Mouse (Mus musculus): ENCODE data around the gene Flad1. TPM values are rescaled to one million over a fixed set of nuclear protein-coding genes. Genes with fewer than 3 reads are reported as not detected.

The Flad1 gene
- polyA plus RNA-seq, 1 experiment from 2014 or later, result 37.8 TPM

- Histone ChIP-seq H3K4me3 (replicated peaks) (peak overlapping the region; percentile 52), H3K9me3 (no peaks in the 10 kb centered on the region), H3K27me3 (no peaks in the 10 kb centered on the region), H3K36me3 (peaks cover 41% of the 10 kb centered on the region), H3K4me1 (replicated peaks) (peaks cover 13% of the 10 kb centered on the region), H3K27ac (peak overlapping the region; percentile 67), H3K9ac (replicated peaks) (peak overlapping the region; percentile 60), H3K4me2 (replicated peaks) (peak overlapping the region; percentile 69)
- 79% methylated on average over 10 of the region's 10 CpGs for WGBS
- ATAC-seq, result no peak
Measured at GRCm38 (mm10) chr3:89410864-89411263, 806 bp downstream of the Flad1 start.

- no peak for ATAC-seq
- 94% methylated on average over 3 of the region's 3 CpGs for WGBS
Measured at GRCm38 (mm10) chr3:89409701-89410100, 2.0 kb downstream of the Flad1 start.

GRCm38 (mm10) chr3:89408448-89408847 is 3.2 kb downstream of the Flad1 start:
- H3K9ac ChIP-seq (replicated peaks), result no peak overlapping the region
- H3K27me3 ChIP-seq, result no peaks in the 10 kb centered on the region
- H3K9me3 ChIP-seq, result no peaks in the 10 kb centered on the region
- no peak overlapping the region for H3K4me2 ChIP-seq (replicated peaks)
- WGBS, result 62% methylated on average over 16 of the region's 16 CpGs
- no peak for ATAC-seq
- no peak overlapping the region for H3K4me3 ChIP-seq (replicated peaks)
- H3K36me3 ChIP-seq, result peaks cover 42% of the 10 kb centered on the region
- peaks cover 13% of the 10 kb centered on the region for H3K4me1 ChIP-seq (replicated peaks)
- no peak overlapping the region for H3K27ac ChIP-seq

More at GRCm38 (mm10) chr3:89409701-89410100, 2.0 kb downstream of the Flad1 start:
- no peaks in the 10 kb centered on the region for H3K27me3 ChIP-seq
- H3K9me3 ChIP-seq, result no peaks in the 10 kb centered on the region
- no peak overlapping the region for H3K4me2 ChIP-seq (replicated peaks)
- H3K9ac ChIP-seq (replicated peaks), result no peak overlapping the region
- no peak overlapping the region for H3K4me3 ChIP-seq (replicated peaks)
- H3K36me3 ChIP-seq, result peaks cover 41% of the 10 kb centered on the region
- H3K27ac ChIP-seq, result no peak overlapping the region
- peaks cover 13% of the 10 kb centered on the region for H3K4me1 ChIP-seq (replicated peaks)

DNA sequence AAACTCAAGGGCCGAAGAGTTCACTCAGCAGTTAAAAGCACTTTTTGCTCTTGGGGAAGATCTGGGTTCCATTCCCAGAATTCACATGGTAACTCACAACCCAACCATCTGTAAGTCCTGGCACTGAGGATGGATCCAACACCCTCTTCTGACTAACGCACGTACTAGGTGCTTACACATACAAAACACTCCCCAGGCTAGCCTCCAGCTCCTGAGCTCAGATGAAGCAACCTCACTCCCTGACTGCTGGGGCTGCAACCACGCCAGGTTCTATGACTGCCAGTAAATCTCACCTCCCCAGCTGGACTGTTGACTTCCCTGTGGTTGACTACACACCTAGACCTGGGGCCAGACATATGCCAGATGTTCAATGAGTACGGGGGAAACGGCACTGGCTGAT is 4.8 kb downstream of the Flad1 start:
- no peak for ATAC-seq
- Histone ChIP-seq H3K4me1 (replicated peaks) (peaks cover 8% of the 10 kb centered on the region), H3K27me3 (no peaks in the 10 kb centered on the region), H3K9me3 (no peaks in the 10 kb centered on the region), H3K9ac (replicated peaks) (no peak overlapping the region), H3K4me2 (replicated peaks) (no peak overlapping the region), H3K4me3 (replicated peaks) (no peak overlapping the region), H3K36me3 (peaks cover 57% of the 10 kb centered on the region), H3K27ac (no peak overlapping the region)
- WGBS, result 91% methylated on average over 6 of the region's 6 CpGs

GRCm38 (mm10) chr3:89402693-89403092 is 9.0 kb downstream of the Flad1 start, which contains the start of gene Lenep:
Gene Lenep, minus strand, starts transcription at chr3:89402793.
- H3K27me3 ChIP-seq, result no peaks in the 10 kb centered on the region
- peaks cover 61% of the 10 kb centered on the region for H3K36me3 ChIP-seq
- no peaks in the 10 kb centered on the region for H3K9me3 ChIP-seq
- WGBS, result 75% methylated on average over 5 of the region's 5 CpGs
- H3K4me2 ChIP-seq (replicated peaks), result no peak within 1 kb of the TSS
- no peak within 1 kb of the TSS for H3K4me3 ChIP-seq (replicated peaks)
- H3K9ac ChIP-seq (replicated peaks), result no peak within 1 kb of the TSS
- no peak for ATAC-seq
- no peaks in the 10 kb centered on the region for H3K4me1 ChIP-seq (replicated peaks)
- H3K27ac ChIP-seq, result no peak within 1 kb of the TSS

DNA sequence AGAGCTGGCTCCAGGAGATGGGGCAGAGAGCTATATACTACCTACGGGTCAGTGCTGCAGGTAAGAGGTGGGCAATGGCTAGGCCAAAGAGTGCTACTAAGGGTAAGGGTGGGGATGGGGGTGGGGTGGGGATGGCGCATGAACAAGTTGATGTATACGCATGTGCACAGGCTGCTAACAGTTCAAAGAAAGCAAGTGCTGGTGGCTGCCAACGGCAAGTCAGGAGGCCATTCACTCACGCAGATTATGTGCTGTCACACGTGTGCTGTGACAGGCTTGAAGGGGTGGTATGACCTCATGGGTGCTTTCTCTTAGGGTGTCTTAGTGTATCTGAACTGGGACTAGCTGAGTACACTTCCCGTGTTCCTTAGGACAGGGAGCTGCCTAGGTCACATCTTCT is 10.3 kb downstream of the Flad1 start:
- Histone ChIP-seq H3K4me3 (replicated peaks) (no peak overlapping the region), H3K27me3 (peaks cover under 1% of the 10 kb centered on the region; the same call in 1 of the 2 replicates), H3K9ac (replicated peaks) (no peak overlapping the region), H3K4me2 (replicated peaks) (no peak overlapping the region), H3K9me3 (no peaks in the 10 kb centered on the region), H3K4me1 (replicated peaks) (peaks cover 2% of the 10 kb centered on the region), H3K36me3 (peaks cover 52% of the 10 kb centered on the region), H3K27ac (no peak overlapping the region)
- no peak for ATAC-seq
- 93% methylated on average over 7 of the region's 7 CpGs for WGBS

DNA sequence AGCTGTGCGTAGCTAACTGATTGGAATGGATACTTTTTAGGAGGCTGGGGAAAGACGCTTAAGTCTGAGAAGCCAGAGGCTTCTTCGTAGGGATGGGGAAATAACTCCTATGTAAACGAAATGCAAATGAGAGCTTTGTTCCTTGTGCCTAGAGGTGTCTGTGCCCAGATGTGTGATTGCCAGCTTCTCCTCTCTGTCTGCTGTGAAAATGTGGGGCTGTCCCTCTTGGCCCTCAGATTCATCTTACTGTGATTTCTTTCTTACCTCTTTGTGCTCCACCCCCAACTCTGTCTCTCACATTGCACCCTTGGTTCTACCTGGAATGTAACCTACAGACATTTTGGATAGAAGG is 15.0 kb downstream of the Flad1 start:
- Histone ChIP-seq H3K9me3 (no peaks in the 10 kb centered on the region), H3K9ac (replicated peaks) (no peak overlapping the region), H3K36me3 (peaks cover 12% of the 10 kb centered on the region), H3K4me1 (replicated peaks) (peaks cover 43% of the 10 kb centered on the region), H3K4me2 (replicated peaks) (peak overlapping the region; percentile 97), H3K27me3 (peaks cover 27% of the 10 kb centered on the region), H3K27ac (no peak overlapping the region), H3K4me3 (replicated peaks) (peak overlapping the region; percentile 40)
- ATAC-seq, result no peak
- WGBS, result under 1% methylated on average over 4 of the region's 4 CpGs

GRCm38 (mm10) chr3:89395806-89396653 is 15.6 kb downstream of the Flad1 start:
- Histone ChIP-seq H3K4me2 (replicated peaks) (peak overlapping the region; percentile 97), H3K9me3 (no peaks in the 10 kb centered on the region), H3K9ac (replicated peaks) (peak overlapping the region; percentile 37; the same call in 1 of the 2 replicates), H3K4me1 (replicated peaks) (peaks cover 49% of the 10 kb centered on the region), H3K4me3 (replicated peaks) (peak overlapping the region; percentile 40), H3K27me3 (peaks cover 27% of the 10 kb centered on the region), H3K36me3 (peaks cover 6% of the 10 kb centered on the region), H3K27ac (no peak overlapping the region)
- WGBS, result under 1% methylated on average over 44 of the region's 44 CpGs
- no peak for ATAC-seq

- H3K36me3 ChIP-seq, result peaks cover 5% of the 10 kb centered on the region
- no peaks in the 10 kb centered on the region for H3K9me3 ChIP-seq
- H3K4me1 ChIP-seq (replicated peaks), result peaks cover 55% of the 10 kb centered on the region
- H3K4me3 ChIP-seq (replicated peaks), result peak overlapping the region; percentile 52
- H3K27me3 ChIP-seq, result peaks cover 30% of the 10 kb centered on the region
- no peak overlapping the region for H3K27ac ChIP-seq
- 0 out of 2 replicates have a peak overlapping the region, but pooled peaks have one; percentile 36 for H3K9ac ChIP-seq (replicated peaks)
- ATAC-seq, result no peak
- WGBS, result 4% methylated on average over 10 of the region's 10 CpGs
- H3K4me2 ChIP-seq (replicated peaks), result peak overlapping the region; percentile 97
Measured at GRCm38 (mm10) chr3:89395419-89395805, 16.3 kb downstream of the Flad1 start.

DNA sequence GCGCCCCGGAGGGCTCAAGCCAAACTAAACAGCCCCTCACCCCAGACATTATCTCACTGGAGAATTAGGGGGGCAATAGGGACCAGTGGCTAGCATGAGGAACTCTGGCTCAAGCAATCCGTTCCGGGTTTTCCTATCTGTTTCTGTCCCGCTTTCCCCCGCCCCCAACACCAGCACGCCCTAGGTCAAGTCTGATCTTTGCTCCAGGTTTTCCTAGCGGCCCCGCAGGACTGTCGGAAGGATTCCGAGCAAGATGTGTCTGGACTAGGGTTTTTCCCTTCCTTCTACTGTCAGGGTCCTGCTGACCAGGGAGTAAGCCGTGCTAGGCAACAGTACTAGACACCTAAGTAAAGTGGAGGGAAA is 16.8 kb downstream of the Flad1 start:
- ATAC-seq, result no peak
- Histone ChIP-seq H3K9ac (replicated peaks) (no peak overlapping the region), H3K27me3 (peaks cover 30% of the 10 kb centered on the region), H3K27ac (no peak overlapping the region), H3K4me1 (replicated peaks) (peaks cover 56% of the 10 kb centered on the region), H3K4me3 (replicated peaks) (peak overlapping the region; percentile 52), H3K9me3 (no peaks in the 10 kb centered on the region), H3K36me3 (peaks cover 2% of the 10 kb centered on the region; the same call in 1 of the 2 replicates), H3K4me2 (replicated peaks) (peak overlapping the region; percentile 97)
- under 1% methylated on average over 12 of the region's 12 CpGs for WGBS

GRCm38 (mm10) chr3:89394006-89394893 is 17.4 kb downstream of the Flad1 start, which contains the start of gene Zbtb7b:
Gene Zbtb7b, minus strand, starts transcription at chr3:89394776.
- Histone ChIP-seq H3K4me1 (replicated peaks) (peaks cover 56% of the 10 kb centered on the region), H3K27ac (peak within 1 kb of the TSS; percentile 54), H3K9me3 (no peaks in the 10 kb centered on the region), H3K36me3 (no peaks in the 10 kb centered on the region), H3K4me3 (replicated peaks) (peak within 1 kb of the TSS; percentile 52), H3K4me2 (replicated peaks) (peak within 1 kb of the TSS; percentile 97), H3K27me3 (peaks cover 30% of the 10 kb centered on the region), H3K9ac (replicated peaks) (peak within 1 kb of the TSS; percentile 61)
- under 1% methylated on average over 41 of the region's 42 CpGs for WGBS
- peak; percentile 55 for ATAC-seq

- WGBS, result under 1% methylated on average over 15 of the region's 15 CpGs
- peaks cover 56% of the 10 kb centered on the region for H3K4me1 ChIP-seq (replicated peaks)
- ATAC-seq, result peak; percentile 94
- no peaks in the 10 kb centered on the region for H3K9me3 ChIP-seq
- H3K4me2 ChIP-seq (replicated peaks), result peak overlapping the region; percentile 97
- H3K36me3 ChIP-seq, result no peaks in the 10 kb centered on the region
- peaks cover 30% of the 10 kb centered on the region for H3K27me3 ChIP-seq
- H3K9ac ChIP-seq (replicated peaks), result peak overlapping the region; percentile 61
- peak overlapping the region; percentile 54 for H3K27ac ChIP-seq
- peak overlapping the region; percentile 52 for H3K4me3 ChIP-seq (replicated peaks)
Measured at GRCm38 (mm10) chr3:89393605-89394004, 18.1 kb downstream of the Flad1 start.

All from midbrain, embryonic 13.5 days (tissue).